ENCODE assay signal across 8 mouse cellular contexts in genomic region chr13:33934743-33935142, GRCm38 (mm10). TPM values are rescaled to one million over a fixed set of nuclear protein-coding genes. Genes with fewer than 3 reads are reported as not detected.
DNase-seq lines count a peak whose midpoint lies in the region; ATAC-seq lines count a peak whose summit lies in the region.

No protein-coding gene starts in this region.

- H3K4me2 ChIP-seq in kidney, embryonic 14.5 days (replicated peaks; ENCODE audit: low read depth, low read length) = peak overlapping the region; percentile 70
- H3K4me2 ChIP-seq in heart, embryonic 15.5 days = peak overlapping the region; percentile 82

- WGBS in kidney, embryonic 14.5 days = 36% methylated on average over 6 of the region's 6 CpGs
- 59% methylated on average over 6 of the region's 6 CpGs for WGBS in heart, embryonic 15.5 days

- no peaks in the 10 kb centered on the region for H3K9me3 ChIP-seq in kidney, embryonic 14.5 days (ENCODE audit: control insufficient read depth, low read length)
- H3K9me3 ChIP-seq in heart, embryonic 15.5 days (replicated peaks) = no peaks in the 10 kb centered on the region

- no peak overlapping the region for H3K9ac ChIP-seq in kidney, embryonic 14.5 days (ENCODE audit: low read depth, low read length)
- H3K9ac ChIP-seq in heart, embryonic 15.5 days = no peak overlapping the region; the same call in 1 of the 2 replicates

- H3K4me1 ChIP-seq in kidney, embryonic 14.5 days (ENCODE audit: control insufficient read depth, insufficient read depth, low read length) = no peaks in the 10 kb centered on the region
- H3K4me1 ChIP-seq in heart, embryonic 15.5 days (replicated peaks) = peaks cover 17% of the 10 kb centered on the region

- peak overlapping the region; percentile 63 for H3K4me3 ChIP-seq in kidney, embryonic 14.5 days (ENCODE audit: low read length)
- peak overlapping the region; percentile 85 for H3K4me3 ChIP-seq in heart, embryonic 15.5 days

- ATAC-seq in kidney, embryonic 14.5 days (ENCODE audit: low FRiP score, low TSS enrichment) = peak; percentile 64
- ATAC-seq in heart, embryonic 15.5 days (replicated peaks; ENCODE audit: insufficient number of reproducible peaks, insufficient read depth, low FRiP score, low read depth) = no peak

- no peaks in the 10 kb centered on the region for H3K27me3 ChIP-seq in kidney, embryonic 14.5 days (ENCODE audit: control insufficient read depth, insufficient read depth, low read length)
- H3K27me3 ChIP-seq in heart, embryonic 15.5 days = no peaks in the 10 kb centered on the region

- DNase-seq in kidney, postnatal 14 days = no peak
- DNase-seq in adrenal gland, postnatal 14 days = peak; percentile 67
- DNase-seq in lung, postnatal 10 days = peak; percentile 9
- DNase-seq in thymus, postnatal 10 days (ENCODE audit: low spot score in 2 of 2) = no peak
- no peak for DNase-seq in ovary, postnatal 14 days (ENCODE audit: low spot score)
- no peak for DNase-seq in embryo, embryonic 10.5 days (ENCODE audit: low spot score)

- H3K27ac ChIP-seq in kidney, embryonic 14.5 days (ENCODE audit: low read depth, low read length) = peak overlapping the region; percentile 65; the same call in 1 of the 2 replicates
- no peak overlapping the region for H3K27ac ChIP-seq in heart, embryonic 15.5 days

- no peaks in the 10 kb centered on the region for H3K36me3 ChIP-seq in kidney, embryonic 14.5 days (ENCODE audit: control insufficient read depth, insufficient read depth, low read length)
- H3K36me3 ChIP-seq in heart, embryonic 15.5 days = peaks cover 9% of the 10 kb centered on the region; the same call in 1 of the 2 replicates

RNA-seq across cellular contexts. Expression of gene Serpinb6c, which starts 29.2 kb away (rescaled TPM):
- polyA plus RNA-seq in kidney, embryonic 14.5 days (2014; fragmentation: Nextera tagmentation; extraction: Ambion mirVana) = 0.20 TPM in 1 of 2 replicates, not detected in the other
- 0.26 and 0.33 TPM in 2 replicates for total RNA-seq in adrenal gland, postnatal 14 days (2021)
- polyA plus RNA-seq in heart, embryonic 15.5 days (2015; fragmentation: Nextera tagmentation; extraction: Ambion mirVana) = not detected in 2 replicates

RNA-seq across cellular contexts. Expression of gene Nqo2, which starts 29.7 kb away (rescaled TPM):
- polyA plus RNA-seq in kidney, embryonic 14.5 days (2014; fragmentation: Nextera tagmentation; extraction: Ambion mirVana) = 26.2 and 29.6 TPM in 2 replicates
- total RNA-seq in adrenal gland, postnatal 14 days (2021) = 39.0 and 51.5 TPM in 2 replicates
- 28.5 and 28.7 TPM in 2 replicates for polyA plus RNA-seq in heart, embryonic 15.5 days (2015; fragmentation: Nextera tagmentation; extraction: Ambion mirVana)

Comparison
In these comparisons a context has a peak if more than half of its experiments do, and no peak if none do; other contexts are left out.
1. DNase-seq: peak in adrenal gland, postnatal 14 days (single experiment) and lung, postnatal 10 days (single experiment); none in kidney, postnatal 14 days (single experiment), thymus, postnatal 10 days (0 of 2), ovary, postnatal 14 days (single experiment) and embryo, embryonic 10.5 days (single experiment).